9 mouse cellular contexts compared by ENCODE assay signal in the genomic region with DNA sequence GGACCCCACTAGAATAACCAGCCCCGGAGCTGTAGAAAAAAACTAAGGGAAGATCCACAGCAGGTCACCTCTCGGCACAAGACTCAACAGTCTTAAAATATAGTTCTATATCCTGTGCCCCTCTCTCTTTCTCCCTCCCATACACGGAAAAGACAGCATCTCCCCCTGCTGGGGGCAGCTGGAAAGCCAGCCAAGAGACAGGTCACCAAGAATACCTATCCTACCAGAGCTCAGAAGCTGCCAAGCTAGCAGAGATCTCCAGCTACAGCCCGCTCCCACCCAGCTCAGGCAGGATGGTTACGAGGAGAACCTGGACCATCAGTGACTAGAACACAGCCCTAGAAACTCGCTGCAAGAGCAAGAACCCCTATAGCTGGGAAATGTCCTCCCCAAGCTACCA. TPM values are rescaled to one million over a fixed set of nuclear protein-coding genes. Genes with fewer than 3 reads are reported as not detected.
DNase-seq lines count a peak whose midpoint lies in the region; ATAC-seq and TF ChIP-seq lines count a peak whose summit lies in the region.
"Had no signal": no experiment of that assay in that cellular context is flagged by ENCODE, and none has a peak within 500 bp of the region (broad histone marks: within the 10 kb centered on the region; RNA-seq: fewer than 3 reads in every experiment).

No protein-coding gene starts in this region.

- H3K27ac ChIP-seq in heart, adult 2 months, result no peak overlapping the region
- H3K27ac ChIP-seq in heart, embryonic 12.5 days (ENCODE audit: poor library complexity, severe bottlenecking), result no peak overlapping the region
- H3K27ac ChIP-seq: liver, embryonic 15.5 days had no signal

- TF ChIP-seq POLR2A in heart, adult 2 months (IDR thresholded peaks at IDR 0.05; ENCODE audit: insufficient read depth, low read depth, low read length), result no peak

- no peaks in the 10 kb centered on the region for H3K9me3 ChIP-seq in heart, embryonic 12.5 days (replicated peaks)
- H3K9me3 ChIP-seq: liver, embryonic 15.5 days had no signal

- H3K4me3 ChIP-seq in heart, adult 2 months, result no peak overlapping the region
- H3K4me3 ChIP-seq in heart, embryonic 12.5 days, result no peak overlapping the region
- H3K4me3 ChIP-seq: liver, embryonic 15.5 days had no signal

- ATAC-seq in heart, embryonic 12.5 days (ENCODE audit: insufficient number of reproducible peaks, low FRiP score), result no peak
- ATAC-seq in erythroblast, adult 5-6 weeks (replicated peaks; ENCODE audit: low FRiP score, poor library complexity, severe bottlenecking), result no peak

- TF ChIP-seq EP300 in heart, adult 2 months (IDR thresholded peaks at IDR 0.05; ENCODE audit: insufficient read depth, low read depth, low read length), result no peak

- H3K27me3 ChIP-seq in heart, adult 2 months (ENCODE audit: control insufficient read depth, insufficient read depth, low read length), result no peaks in the 10 kb centered on the region
- H3K27me3 ChIP-seq in heart, embryonic 12.5 days (replicated peaks), result no peaks in the 10 kb centered on the region

- DNase-seq in heart, adult 2 months, result peak in 1 of 2 experiments; percentile 65
- DNase-seq in 416B (ENCODE audit: low read depth) (peak; percentile 70), R1 (ENCODE audit: low read depth, low spot score) (peak; percentile 73)
- peak; percentile 57 to 73 for DNase-seq in heart, postnatal 14 days
- peak; percentile 75 for DNase-seq in lung, postnatal 10 days
- DNase-seq in thymus, adult 18-20 months, result peak; percentile 62 to 68

- peaks cover 5% of the 10 kb centered on the region; the same call in 1 of the 2 replicates for H3K79me2 ChIP-seq in heart, adult 2 months (replicated peaks; ENCODE audit: control insufficient read depth, insufficient read depth, low read length)

- H3K4me1 ChIP-seq in heart, adult 2 months (ENCODE audit: control insufficient read depth, insufficient read depth, low read length), result peaks cover 45% of the 10 kb centered on the region
- H3K4me1 ChIP-seq in heart, embryonic 12.5 days (replicated peaks), result peaks cover 97% of the 10 kb centered on the region

- no peak overlapping the region for H3K4me2 ChIP-seq in heart, embryonic 12.5 days
- H3K4me2 ChIP-seq: liver, embryonic 15.5 days had no signal

- H3K9ac ChIP-seq in heart, adult 2 months (ENCODE audit: low read depth, low read length), result no peak overlapping the region
- no peak overlapping the region for H3K9ac ChIP-seq in heart, embryonic 12.5 days
- H3K9ac ChIP-seq: liver, embryonic 15.5 days had no signal

- intact Hi-C loops in heart, adult 2 months (cut with DNase I), result no loop called here
- intact Hi-C loops in heart, postnatal 14 days (cut with DNase I), result loop anchor here (5.0 kb wide), 2 partner anchors 36 to 66 kb away; a partner anchor contains a TSS

- peak; percentile 71 for TF ChIP-seq CTCF in heart, adult 2 months (IDR thresholded peaks at IDR 0.05)

- H3K36me3 ChIP-seq in heart, adult 2 months (ENCODE audit: control insufficient read depth, insufficient read depth, low read length), result peaks cover 6% of the 10 kb centered on the region; the same call in 1 of the 2 replicates
- H3K36me3 ChIP-seq in heart, embryonic 12.5 days, result peaks cover 11% of the 10 kb centered on the region
- H3K36me3 ChIP-seq: liver, embryonic 15.5 days had no signal

- whole genome bisulfite sequencing in heart, adult 2 months, result 31% methylated on average over 6 of the region's 6 CpGs
- WGBS in heart, embryonic 12.5 days, result 30% methylated on average over 6 of the region's 6 CpGs

RNA-seq across cellular contexts. Expression of a gene that starts 6.8 kb away (rescaled TPM):
- 100 to 1,000 TPM; 113 to 137 TPM for total RNA-seq in heart, adult 2 months (2021)
- 92.6 and 98.5 TPM in 2 replicates for polyA plus RNA-seq in heart, adult 2 months (2012; rRNA removed)
- polyA plus RNA-seq in heart, embryonic 12.5 days (2016; fragmentation: Nextera tagmentation; extraction: Ambion mirVana), result 92.2 and 95.9 TPM in 2 replicates
- total RNA-seq in heart, postnatal 14 days (2021), result 100 to 1,000 TPM; 122 to 138 TPM
- total RNA-seq in erythroblast, adult 5-6 weeks (2015; ENCODE audit: low replicate concordance), result 3.7 and 10.2 TPM in 2 replicates
- 13.3 and 17.3 TPM in 2 replicates for total RNA-seq in erythroblast, adult 5-6 weeks (2017; ENCODE audit: low replicate concordance)

RNA-seq across cellular contexts. Expression of a gene that starts 25.5 kb away (rescaled TPM):
- total RNA-seq in heart, adult 2 months (2021), result under 1 TPM; 0.26 to 0.32 TPM
- 0.45 and 0.56 TPM in 2 replicates for polyA plus RNA-seq in heart, adult 2 months (2012; rRNA removed)
- 14.0 and 14.3 TPM in 2 replicates for polyA plus RNA-seq in heart, embryonic 12.5 days (2016; fragmentation: Nextera tagmentation; extraction: Ambion mirVana)
- under 1 TPM; 0.74 to 0.83 TPM for total RNA-seq in heart, postnatal 14 days (2021)
- 3.8 and 5.0 TPM in 2 replicates for total RNA-seq in erythroblast, adult 5-6 weeks (2015; ENCODE audit: low replicate concordance)
- 4.1 and 7.2 TPM in 2 replicates for total RNA-seq in erythroblast, adult 5-6 weeks (2017; ENCODE audit: low replicate concordance)

RNA-seq across cellular contexts. Expression of a gene that starts 33.7 kb away (rescaled TPM):
- 10 to 100 TPM; 44.8 to 50.6 TPM for total RNA-seq in heart, adult 2 months (2021)
- 89.9 and 95.3 TPM in 2 replicates for polyA plus RNA-seq in heart, adult 2 months (2012; rRNA removed)
- polyA plus RNA-seq in heart, embryonic 12.5 days (2016; fragmentation: Nextera tagmentation; extraction: Ambion mirVana), result 27.1 and 28.0 TPM in 2 replicates
- 10 to 100 TPM; 35.0 to 35.7 TPM for total RNA-seq in heart, postnatal 14 days (2021)
- 16.3 and 21.7 TPM in 2 replicates for total RNA-seq in erythroblast, adult 5-6 weeks (2015; ENCODE audit: low replicate concordance)
- 4.7 and 9.8 TPM in 2 replicates for total RNA-seq in erythroblast, adult 5-6 weeks (2017; ENCODE audit: low replicate concordance)

RNA-seq across cellular contexts. Expression of a gene that starts 38.1 kb away (rescaled TPM):
- 10 to 100 TPM; 49.4 to 50.2 TPM for total RNA-seq in heart, adult 2 months (2021)
- 32.5 and 42.4 TPM in 2 replicates for polyA plus RNA-seq in heart, adult 2 months (2012; rRNA removed)
- polyA plus RNA-seq in heart, embryonic 12.5 days (2016; fragmentation: Nextera tagmentation; extraction: Ambion mirVana), result 90.9 and 94.3 TPM in 2 replicates
- 10 to 100 TPM; 44.4 to 47.6 TPM for total RNA-seq in heart, postnatal 14 days (2021)
- total RNA-seq in erythroblast, adult 5-6 weeks (2015; ENCODE audit: low replicate concordance), result 48.3 and 48.8 TPM in 2 replicates
- 22.7 and 28.8 TPM in 2 replicates for total RNA-seq in erythroblast, adult 5-6 weeks (2017; ENCODE audit: low replicate concordance)

RNA-seq across cellular contexts. Expression of a gene that starts 45.4 kb away (rescaled TPM):
- total RNA-seq in heart, adult 2 months (2021), result 1 to 10 TPM in 1 of 2 experiments, under 1 TPM in 1; 0.89 to 1.1 TPM
- 0.70 and 0.74 TPM in 2 replicates for polyA plus RNA-seq in heart, adult 2 months (2012; rRNA removed)
- 0.06 and 0.13 TPM in 2 replicates for polyA plus RNA-seq in heart, embryonic 12.5 days (2016; fragmentation: Nextera tagmentation; extraction: Ambion mirVana)
- total RNA-seq in heart, postnatal 14 days (2021), result under 1 TPM; 0.61 to 0.62 TPM
- not detected in 2 replicates for total RNA-seq in erythroblast, adult 5-6 weeks (2015; ENCODE audit: low replicate concordance)
- total RNA-seq in erythroblast, adult 5-6 weeks (2017; ENCODE audit: low replicate concordance), result not detected in 2 replicates

Comparison
In these comparisons a context has a peak if more than half of its experiments do, and no peak if none do; other contexts are left out.
1. RNA of a gene that starts 6.8 kb away (total RNA-seq): 122 to 138 TPM in heart, postnatal 14 days and 113 to 137 TPM in heart, adult 2 months; 3.7 to 17.3 TPM in erythroblast, adult 5-6 weeks; every median in the first group is over 4 times any median in the second.